Mouse (Mus musculus) yolk sac, embryonic 10.5 days (tissue): Measurements from ENCODE around the gene Mnx1.

Source experiments
- DNase-seq: peaks from one replicate; pipeline ENCODE4 v3.0.0-alpha.2; 2017; ENCODE audit warnings: low spot score

Gene Mnx1

DNA sequence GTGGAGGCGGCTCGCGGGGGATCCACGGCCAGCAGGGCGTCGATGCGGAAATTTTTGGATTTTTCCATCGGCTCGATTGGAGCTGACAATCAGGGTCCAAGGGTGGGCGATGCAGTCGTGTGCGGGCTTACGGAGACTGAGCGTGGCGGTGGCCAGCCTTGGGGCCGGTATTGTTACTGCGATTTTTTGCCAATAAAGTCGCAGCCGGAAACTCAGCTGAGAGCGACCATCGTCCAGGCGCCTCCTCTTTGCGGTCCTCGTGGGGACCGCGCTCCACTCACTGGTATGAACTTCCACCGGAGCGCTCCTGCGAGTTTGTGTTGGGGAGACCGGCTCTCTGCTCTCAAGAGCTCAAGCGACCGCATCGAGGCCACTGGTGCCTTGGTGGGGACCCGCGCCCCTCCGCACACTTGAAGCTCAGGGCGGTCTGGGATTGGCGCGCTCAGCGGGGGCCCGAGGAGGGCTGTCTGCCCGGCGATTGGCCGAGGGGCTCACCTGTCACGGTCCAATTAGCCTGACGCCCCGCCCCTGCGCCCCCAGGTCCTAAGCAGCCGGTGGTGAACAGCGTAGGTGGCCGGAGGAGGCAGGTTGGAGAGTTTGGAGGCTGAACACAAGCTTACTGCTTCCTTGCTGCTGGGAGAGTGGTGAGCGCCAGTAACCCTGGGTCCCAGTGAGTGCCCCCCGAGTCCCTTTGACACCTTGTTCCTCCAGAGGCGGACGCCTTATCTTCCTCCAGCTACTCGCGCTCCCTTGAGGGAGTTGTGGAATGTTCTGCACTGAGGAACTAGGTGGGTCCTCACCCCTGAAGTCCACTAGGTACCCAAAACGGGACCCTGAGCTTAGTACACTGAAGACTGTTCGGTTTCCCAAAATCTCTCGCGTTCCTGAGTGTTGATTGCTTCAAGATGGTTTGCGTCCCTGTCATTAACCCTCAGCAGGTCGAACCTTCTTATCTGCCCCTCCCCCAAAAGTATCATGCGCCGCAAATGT lies at the start of gene Mnx1:
Gene Mnx1 (minus strand): TSS at position 263 of the 990 bp plus-strand sequence.
- DNase-seq: peak; percentile 67

- DNase-seq: no peak
Measured at GRCm38 (mm10) chr5:29516432-29516831, 38.2 kb upstream of the Mnx1 start.

- DNase-seq: no peak
Measured at GRCm38 (mm10) chr5:29515888-29516287, 37.6 kb upstream of the Mnx1 start.

- no peak for DNase-seq
Measured at GRCm38 (mm10) chr5:29507013-29507412, 28.7 kb upstream of the Mnx1 start.

DNA sequence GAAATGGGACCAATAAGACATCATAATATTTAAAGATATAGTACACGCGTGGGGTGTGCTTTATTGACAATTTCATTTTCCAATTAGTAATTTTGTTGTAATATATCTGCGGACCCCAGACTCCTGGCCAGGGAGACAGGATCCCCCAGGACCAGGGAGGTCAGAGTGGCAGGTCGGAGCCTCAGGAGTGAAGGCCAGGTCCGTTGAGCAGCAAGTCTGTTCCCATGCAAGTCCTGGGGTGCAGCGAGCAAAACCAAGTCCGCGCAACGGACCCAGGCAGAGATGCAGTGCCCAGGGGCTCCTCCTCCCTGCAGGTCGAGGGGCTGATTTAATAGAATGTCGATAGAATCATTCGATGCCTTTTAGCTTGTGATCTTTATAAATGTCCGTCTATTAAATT lies 9.1 kb upstream of the Mnx1 start:
- DNase-seq: no peak

- DNase-seq: no peak
Measured at GRCm38 (mm10) chr5:29485941-29486320, 7.7 kb upstream of the Mnx1 start.

DNA sequence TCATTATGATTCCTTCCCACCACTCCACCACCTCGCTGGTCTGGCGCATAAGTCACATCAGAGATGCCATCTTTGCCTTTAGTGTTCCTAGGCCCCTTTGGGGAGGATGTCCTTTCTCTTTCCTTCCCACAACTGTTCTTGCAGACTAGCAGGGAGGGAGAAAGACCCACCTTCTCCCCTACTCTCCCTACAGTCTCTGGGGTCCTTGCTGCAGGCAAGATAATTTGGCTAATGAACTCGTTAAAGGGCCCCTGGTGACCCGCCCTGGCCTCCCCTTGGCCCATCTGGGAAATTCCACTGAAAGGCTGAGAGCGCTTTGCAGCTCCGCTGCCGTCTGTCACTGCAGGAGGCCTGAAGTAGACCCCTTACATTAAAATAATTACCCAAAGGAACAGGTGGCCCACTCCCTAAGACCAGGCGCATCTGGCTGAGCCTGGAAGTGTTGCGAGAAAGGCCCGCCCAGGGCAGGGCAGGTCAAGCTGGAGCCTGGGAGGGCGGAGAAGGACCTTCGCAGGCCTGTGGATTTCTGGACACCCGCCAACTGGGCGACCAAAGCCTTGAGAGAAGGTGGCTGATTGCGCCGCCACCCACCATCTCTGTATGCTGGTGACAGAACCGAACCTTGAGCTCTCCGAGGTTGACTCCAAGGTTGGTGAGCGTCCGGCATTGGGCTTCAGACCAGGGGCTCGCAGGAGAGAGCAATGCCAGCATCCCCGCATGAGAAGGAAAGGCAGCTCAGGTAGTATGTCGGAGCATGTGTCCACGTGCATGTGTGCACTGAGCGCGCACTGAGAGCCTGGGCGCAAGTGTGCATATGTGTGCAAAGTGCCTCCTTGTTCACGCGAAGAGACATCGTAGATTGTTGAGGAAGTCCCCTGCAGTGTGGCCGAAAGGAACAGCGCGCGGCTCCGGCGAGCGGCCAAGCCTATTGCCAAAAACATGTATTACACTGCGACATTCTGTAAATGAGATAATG lies 7.0 kb upstream of the Mnx1 start:
- no peak for DNase-seq

- no peak for DNase-seq
Measured at GRCm38 (mm10) chr5:29483801-29484200, 5.5 kb upstream of the Mnx1 start.

DNA sequence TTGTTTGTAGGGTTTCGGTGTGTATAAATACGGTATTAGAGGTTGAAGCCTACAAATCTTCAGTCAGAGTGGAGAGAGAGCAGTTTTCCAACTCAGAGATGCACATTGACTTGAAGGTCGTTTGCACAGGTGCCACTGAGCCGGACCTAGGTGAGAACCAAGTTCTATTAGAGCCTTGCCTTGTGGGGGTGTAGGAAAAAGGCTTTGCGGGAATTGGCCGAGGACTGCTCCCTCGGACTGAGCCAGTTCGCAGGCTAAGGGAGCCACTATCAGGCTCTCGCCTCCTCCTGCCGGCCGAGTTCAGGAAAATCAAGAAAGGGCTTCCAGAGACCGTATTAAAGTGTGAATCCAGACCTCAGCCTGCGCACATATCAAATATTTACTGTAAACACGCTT lies 926 bp upstream of the Mnx1 start:
- no peak for DNase-seq

DNA sequence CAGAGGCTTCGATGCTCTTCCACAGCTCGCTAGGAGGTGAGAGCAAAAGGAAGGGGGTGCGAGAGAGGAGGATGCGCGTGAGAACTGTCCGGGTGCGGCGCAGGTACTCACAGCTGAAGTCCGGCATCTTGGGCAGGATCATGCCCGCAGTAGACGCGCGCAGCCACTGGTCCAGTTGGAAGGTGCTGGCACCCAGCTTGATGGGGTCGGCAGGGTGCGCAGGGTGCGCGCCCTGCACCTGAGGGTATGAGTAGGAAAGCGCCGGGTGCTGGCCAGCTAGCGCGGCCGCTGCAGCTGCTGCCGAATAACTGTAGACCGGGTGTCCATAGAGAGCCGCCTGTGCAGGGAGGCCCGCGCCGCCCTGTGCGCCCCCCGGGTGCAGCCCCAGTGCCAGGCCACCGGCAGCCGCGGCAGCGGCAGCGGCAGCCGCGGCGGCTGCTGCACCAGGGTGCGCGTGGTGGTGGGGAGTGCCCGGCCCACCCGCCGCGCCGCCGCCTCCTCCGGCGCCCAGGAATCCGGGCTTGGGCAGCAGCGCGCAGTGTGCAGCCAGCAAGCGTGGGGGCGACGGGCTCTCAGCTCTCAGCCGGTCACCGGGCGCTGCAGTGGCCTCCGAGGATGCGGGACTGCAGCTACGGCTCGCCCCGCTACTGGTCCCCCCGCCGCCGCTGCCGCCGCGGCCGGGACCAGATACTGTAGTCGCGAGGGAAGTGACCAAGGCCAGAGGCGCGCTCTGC lies 629 bp downstream of the Mnx1 start:
- no peak for DNase-seq

- no peak for DNase-seq
Measured at GRCm38 (mm10) chr5:29476021-29476420, 2.2 kb downstream of the Mnx1 start.

DNA sequence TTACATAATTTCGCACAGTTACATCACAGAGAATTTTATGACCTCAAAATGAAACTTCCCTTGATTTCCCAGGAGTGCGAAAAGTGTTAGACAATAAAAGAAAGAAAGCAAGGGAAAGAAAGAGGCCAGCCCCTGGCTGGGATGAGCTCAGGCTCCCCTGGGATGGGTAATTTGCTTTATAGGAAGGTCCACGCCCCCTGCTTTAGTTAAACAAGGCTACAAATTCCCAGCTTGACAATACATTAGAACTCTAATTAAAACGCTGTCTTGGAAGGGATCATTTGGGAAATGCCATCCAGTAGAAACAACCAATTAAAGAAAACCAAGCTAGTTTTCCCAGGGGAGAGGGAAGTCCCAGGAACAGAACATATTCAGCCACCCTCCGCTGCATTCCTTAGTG lies 2.7 kb downstream of the Mnx1 start:
- no peak for DNase-seq

GRCm38 (mm10) chr5:29475041-29475440 lies 3.2 kb downstream of the Mnx1 start:
- no peak for DNase-seq

- no peak for DNase-seq
Measured at GRCm38 (mm10) chr5:29474246-29474960, 3.9 kb downstream of the Mnx1 start.

DNA sequence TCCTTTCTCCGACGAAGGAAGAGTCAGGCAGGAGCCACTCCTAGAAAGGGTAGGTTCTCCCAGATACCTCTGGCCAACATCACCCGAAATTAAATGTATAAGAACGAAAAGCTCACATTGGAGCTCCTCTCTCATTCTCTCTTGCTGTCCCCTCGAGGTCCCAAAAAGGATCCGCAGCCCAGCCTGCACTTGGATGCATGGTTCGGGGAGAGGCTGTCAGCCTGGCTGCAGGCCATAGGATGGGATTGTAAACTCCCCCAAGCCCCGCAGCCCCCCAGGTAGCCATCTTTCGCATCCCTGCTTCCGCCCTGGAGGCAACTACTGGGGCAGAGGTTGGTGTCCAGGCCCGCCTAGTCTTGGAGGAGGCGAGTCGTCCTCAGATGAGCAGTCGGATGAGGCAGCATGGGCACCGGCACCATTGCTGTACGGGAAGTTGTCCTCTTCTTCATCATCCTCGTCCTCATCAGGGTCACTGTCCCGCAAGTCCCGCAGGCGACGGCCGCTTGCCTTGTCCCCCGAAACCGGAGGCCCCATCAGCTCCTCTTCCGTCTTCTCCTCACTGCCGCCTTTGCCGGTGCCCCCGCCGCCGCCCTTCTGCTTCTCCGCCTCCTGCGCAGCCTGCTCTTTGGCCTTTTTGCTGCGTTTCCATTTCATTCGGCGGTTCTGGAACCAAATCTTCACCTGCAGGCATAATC lies 4.6 kb downstream of the Mnx1 start:
- DNase-seq: no peak

DNA sequence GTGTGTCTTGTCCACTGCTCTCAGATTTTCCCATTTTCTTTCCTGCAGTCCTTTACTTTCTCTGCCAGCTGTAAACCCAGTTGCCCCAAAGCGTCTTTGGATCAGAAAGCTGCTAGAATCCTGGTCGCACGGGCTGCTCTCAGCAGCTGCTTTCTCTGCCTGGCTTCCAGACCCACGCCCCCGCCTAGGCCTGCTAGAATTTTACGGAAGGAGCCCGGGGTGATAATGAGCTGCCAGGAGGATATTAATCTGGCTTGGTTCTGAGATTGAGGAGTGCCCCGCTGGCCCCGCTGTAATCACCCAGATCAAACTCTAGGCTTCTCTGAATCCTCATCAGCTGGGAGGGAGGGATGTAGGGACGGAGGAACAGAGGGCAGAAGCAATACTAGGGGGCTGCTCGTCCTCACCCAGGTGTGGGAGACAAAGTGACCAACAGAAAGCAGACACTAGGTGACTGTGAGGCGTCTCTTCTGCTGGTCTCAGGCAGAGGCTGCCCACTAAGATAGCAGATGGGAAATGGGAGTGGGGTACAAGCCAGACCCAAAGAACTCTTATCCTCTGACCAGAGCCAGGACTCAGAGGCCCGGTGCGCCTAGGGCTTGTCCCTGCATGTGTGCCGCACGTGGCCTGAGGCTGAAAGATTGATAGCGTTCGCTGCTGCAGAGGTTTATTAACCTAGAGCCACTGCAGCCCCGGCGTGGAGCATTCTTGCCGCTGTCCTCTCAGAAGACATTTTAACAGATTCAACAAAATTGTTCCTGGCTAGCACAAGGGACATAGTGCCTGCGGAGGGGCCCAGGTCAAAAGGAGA lies 6.2 kb downstream of the Mnx1 start:
- peak; percentile 15 for DNase-seq

DNA sequence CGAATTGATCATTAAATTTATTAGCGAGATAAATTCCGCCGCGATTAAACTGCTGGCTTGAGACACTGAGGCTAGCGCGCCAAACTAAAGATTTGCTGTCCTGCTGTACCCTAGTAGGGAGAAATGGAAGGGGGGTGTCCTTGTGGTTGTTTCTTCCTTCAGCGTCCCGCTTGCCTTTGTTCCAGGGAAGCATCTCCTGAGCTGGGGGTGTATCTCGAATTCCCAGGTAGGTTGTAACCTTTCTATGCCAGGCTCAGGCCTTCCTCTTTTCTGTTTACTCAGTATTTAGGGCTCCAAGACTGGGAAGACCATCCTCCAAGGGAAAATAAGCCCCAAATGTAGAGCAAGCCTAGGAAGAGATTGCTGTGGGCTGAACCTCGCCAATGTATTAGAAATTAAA lies 6.9 kb downstream of the Mnx1 start:
- no peak for DNase-seq

DNA sequence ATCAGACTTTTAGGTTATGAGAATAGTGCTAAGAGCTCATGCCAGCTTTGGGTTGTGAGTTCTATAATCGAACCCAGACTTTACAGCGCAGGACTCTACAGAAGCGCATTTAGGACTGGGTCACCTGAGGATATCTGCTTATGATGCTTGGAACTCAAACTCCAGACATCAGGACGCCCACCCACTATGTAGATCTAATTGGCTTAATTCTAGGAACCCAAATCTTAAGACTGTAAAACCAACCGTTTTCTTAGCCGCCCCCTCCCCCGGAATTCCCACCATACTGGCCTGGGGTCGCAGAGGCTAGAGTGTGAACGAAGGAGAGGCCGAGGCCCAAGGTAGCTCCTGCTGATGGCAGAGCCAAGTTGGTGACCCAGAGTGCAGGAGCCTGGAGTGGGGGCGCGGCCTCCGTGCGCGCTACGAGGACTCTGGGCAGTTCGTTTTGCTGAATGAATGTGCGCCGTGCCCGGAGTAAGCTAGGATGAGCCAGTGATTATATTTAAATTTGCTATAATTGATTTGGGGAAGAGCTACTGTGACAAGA lies 7.3 kb downstream of the Mnx1 start:
- DNase-seq: no peak

DNA sequence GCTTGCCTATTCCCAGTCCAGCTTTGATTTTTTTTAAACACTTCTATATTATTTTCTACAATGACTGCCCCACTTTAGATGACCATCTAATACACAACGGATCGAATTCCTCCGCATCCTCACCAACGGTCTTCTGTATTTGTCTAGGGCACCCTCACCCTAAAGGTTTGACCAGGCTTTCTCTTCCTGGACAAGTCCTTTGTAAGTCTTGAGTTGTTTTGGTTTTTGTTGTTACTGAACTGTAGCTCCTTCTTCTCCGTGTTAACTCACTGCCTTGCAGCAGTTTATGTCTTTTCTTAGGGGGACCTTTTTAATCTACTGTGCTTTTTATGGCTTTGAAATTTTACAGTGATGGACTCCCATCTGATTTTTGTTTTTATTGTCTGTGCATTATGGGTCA lies 8.0 kb downstream of the Mnx1 start:
- DNase-seq: no peak

- no peak for DNase-seq
Measured at GRCm38 (mm10) chr5:29469501-29469900, 8.8 kb downstream of the Mnx1 start.
